Mouse (Mus musculus) stomach, embryonic 16.5 days (tissue): ENCODE measurements around the gene Ttc22. TPM values are rescaled to one million over a fixed set of nuclear protein-coding genes. Genes with fewer than 3 reads are reported as not detected.

ENCODE experiments used
- ATAC-seq: fragments of 200-750 bp; cut with Nextera tagmentation; 2 replicates; pipeline ENCODE4 v1.8.0; 2017; ENCODE audit warnings: moderate number of reproducible peaks, moderate TSS enrichment; ENCODE audit not compliant: insufficient read depth, low FRiP score
- H3K27ac ChIP-seq: fragments of 300-500 bp; sonication (generic); 2 replicates; pipeline ENCODE4 v1.5.1; 2014; ENCODE audit warnings: low read length
- H3K27me3 ChIP-seq: fragments of 300-500 bp; sonication (generic); 2 replicates; pipeline ENCODE4 v1.6.1; 2014; ENCODE audit warnings: low read length, control low read depth, mixed read lengths; ENCODE audit not compliant: control insufficient read depth, insufficient read depth
- H3K36me3 ChIP-seq: fragments of 300-500 bp; sonication (generic); 2 replicates; pipeline ENCODE4 v1.6.1; 2014; ENCODE audit warnings: low read length; ENCODE audit not compliant: control insufficient read depth, insufficient read depth
- H3K4me1 ChIP-seq: fragments of 300-500 bp; sonication (generic); 2 replicates; pipeline ENCODE4 v1.6.1; 2014; ENCODE audit warnings: low read length, control low read depth, mixed read lengths; ENCODE audit not compliant: control insufficient read depth, insufficient read depth
- H3K4me2 ChIP-seq: fragments of 300-500 bp; sonication (generic); 2 replicates; pipeline ENCODE4 v1.6.1; 2014; ENCODE audit warnings: low read depth, low read length, mixed read lengths
- H3K4me3 ChIP-seq: fragments of 300-500 bp; sonication (generic); replicated peaks from 2 replicates; pipeline ENCODE4 v1.5.1; 2014; ENCODE audit warnings: mild to moderate bottlenecking, low read length
- H3K9ac ChIP-seq: fragments of 300-500 bp; sonication (generic); 2 replicates; pipeline ENCODE4 v1.6.1; 2014; ENCODE audit warnings: low read length
- H3K9me3 ChIP-seq: fragments of 300-500 bp; sonication (generic); replicated peaks from 2 replicates; pipeline ENCODE4 v1.6.1; 2016; ENCODE audit warnings: low read length, control low read depth; ENCODE audit not compliant: control insufficient read depth
- WGBS: fragments of 180-500 bp; shearing (Covaris S2); extraction: QIAGEN DNeasy Blood & Tissue Kit; methylation state at CpG from one replicate; pipeline ENCODE4 v1.1.7; 2014; 5-methylcytosine and 5-hydroxymethylcytosine counted together
- polyA plus RNA-seq: library from polyadenylated mRNA; unstranded; fragments of >200 nt; fragmentation: Nextera tagmentation; extraction: Ambion mirVana; gene quantifications from 2 replicates; pipeline ENCODE4 v1.2.1, GENCODE M21; 2015

The Ttc22 gene
- polyA plus RNA-seq, 1 experiment from 2014 or later: 12.6 TPM

GRCm38 (mm10) chr4:106624271-106624670 is 2.0 kb downstream of the Ttc22 start:
- no peaks in the 10 kb centered on the region for H3K36me3 ChIP-seq
- H3K4me1 ChIP-seq: peaks cover 16% of the 10 kb centered on the region
- ATAC-seq: no peak
- WGBS: 90% methylated on average over 10 of the region's 10 CpGs
- H3K9me3 ChIP-seq: no peaks in the 10 kb centered on the region
- H3K9ac ChIP-seq: no peak overlapping the region
- H3K27ac ChIP-seq: no peak overlapping the region
- no peak overlapping the region for H3K4me3 ChIP-seq
- no peak overlapping the region for H3K4me2 ChIP-seq
- H3K27me3 ChIP-seq: peaks cover 18% of the 10 kb centered on the region; the same call in 1 of the 2 replicates

GRCm38 (mm10) chr4:106627809-106628208 is 5.6 kb downstream of the Ttc22 start:
- H3K4me1 ChIP-seq: peaks cover 28% of the 10 kb centered on the region
- H3K27ac ChIP-seq: no peak overlapping the region
- no peak overlapping the region for H3K4me2 ChIP-seq
- WGBS: 81% methylated on average over 5 of the region's 5 CpGs
- H3K27me3 ChIP-seq: peaks cover 9% of the 10 kb centered on the region; the same call in 1 of the 2 replicates
- H3K36me3 ChIP-seq: no peaks in the 10 kb centered on the region
- no peak overlapping the region for H3K9ac ChIP-seq
- no peaks in the 10 kb centered on the region for H3K9me3 ChIP-seq
- no peak for ATAC-seq
- no peak overlapping the region for H3K4me3 ChIP-seq

- 0 out of 2 replicates have a peak, but pooled peaks have one; percentile 36 for ATAC-seq
- H3K4me1 ChIP-seq: peaks cover 33% of the 10 kb centered on the region
- no peaks in the 10 kb centered on the region for H3K9me3 ChIP-seq
- no peaks in the 10 kb centered on the region for H3K27me3 ChIP-seq
- H3K27ac ChIP-seq: peak overlapping the region; percentile 78
- H3K36me3 ChIP-seq: no peaks in the 10 kb centered on the region
- 28% methylated on average over 9 of the region's 9 CpGs for WGBS
- H3K4me2 ChIP-seq: peak overlapping the region; percentile 6; the same call in 1 of the 2 replicates
- no peak overlapping the region for H3K4me3 ChIP-seq
- H3K9ac ChIP-seq: no peak overlapping the region
Measured at GRCm38 (mm10) chr4:106628650-106629360, 6.6 kb downstream of the Ttc22 start.

GRCm38 (mm10) chr4:106629374-106629773 is 7.1 kb downstream of the Ttc22 start:
- Histone ChIP-seq H3K4me1 (peaks cover 33% of the 10 kb centered on the region), H3K9ac (no peak overlapping the region), H3K9me3 (no peaks in the 10 kb centered on the region), H3K4me2 (peak overlapping the region; percentile 6; the same call in 1 of the 2 replicates), H3K27ac (peak overlapping the region; percentile 78), H3K36me3 (no peaks in the 10 kb centered on the region), H3K4me3 (no peak overlapping the region), H3K27me3 (no peaks in the 10 kb centered on the region)
- no peak for ATAC-seq
- WGBS: 53% methylated on average over 5 of the region's 5 CpGs

- H3K4me2 ChIP-seq: no peak overlapping the region
- 24% methylated on average over 14 of the region's 14 CpGs for WGBS
- no peaks in the 10 kb centered on the region for H3K9me3 ChIP-seq
- peak overlapping the region; percentile 62 for H3K27ac ChIP-seq
- no peaks in the 10 kb centered on the region for H3K36me3 ChIP-seq
- peak; percentile 34; the same call in 1 of the 2 replicates for ATAC-seq
- no peaks in the 10 kb centered on the region for H3K27me3 ChIP-seq
- H3K4me3 ChIP-seq: no peak overlapping the region
- 0 out of 2 replicates have a peak overlapping the region, but pooled peaks have one; percentile 4 for H3K9ac ChIP-seq
- H3K4me1 ChIP-seq: peaks cover 33% of the 10 kb centered on the region
Measured at GRCm38 (mm10) chr4:106630333-106631220, 8.3 kb downstream of the Ttc22 start.

- 29% methylated on average over 2 of the region's 3 CpGs for WGBS
- peak overlapping the region; percentile 79; the same call in 1 of the 2 replicates for H3K27ac ChIP-seq
- ATAC-seq: no peak
Measured at GRCm38 (mm10) chr4:106632313-106632712, 10.1 kb downstream of the Ttc22 start.

GRCm38 (mm10) chr4:106633281-106634085 is 11.3 kb downstream of the Ttc22 start:
- Histone ChIP-seq H3K9ac (no peak overlapping the region), H3K9me3 (no peaks in the 10 kb centered on the region), H3K4me1 (peaks cover 29% of the 10 kb centered on the region), H3K36me3 (no peaks in the 10 kb centered on the region), H3K4me2 (no peak overlapping the region; the same call in 1 of the 2 replicates), H3K4me3 (no peak overlapping the region), H3K27me3 (no peaks in the 10 kb centered on the region), H3K27ac (peak overlapping the region; percentile 79)
- ATAC-seq: peak; percentile 37; the same call in 1 of the 2 replicates
- 28% methylated on average over 8 of the region's 8 CpGs for WGBS

More at GRCm38 (mm10) chr4:106632313-106632712, 10.1 kb downstream of the Ttc22 start:
- H3K27me3 ChIP-seq: no peaks in the 10 kb centered on the region
- H3K9me3 ChIP-seq: no peaks in the 10 kb centered on the region
- no peak overlapping the region for H3K9ac ChIP-seq
- H3K4me2 ChIP-seq: no peak overlapping the region
- peaks cover 33% of the 10 kb centered on the region for H3K4me1 ChIP-seq
- no peak overlapping the region for H3K4me3 ChIP-seq
- no peaks in the 10 kb centered on the region for H3K36me3 ChIP-seq

- no peak overlapping the region for H3K4me2 ChIP-seq
- H3K27ac ChIP-seq: peak overlapping the region; percentile 79
- H3K4me1 ChIP-seq: peaks cover 23% of the 10 kb centered on the region
- H3K27me3 ChIP-seq: no peaks in the 10 kb centered on the region
- ATAC-seq: no peak
- H3K9me3 ChIP-seq: no peaks in the 10 kb centered on the region
- no peak overlapping the region for H3K4me3 ChIP-seq
- H3K9ac ChIP-seq: no peak overlapping the region
- no peaks in the 10 kb centered on the region for H3K36me3 ChIP-seq
- WGBS: 44% methylated on average over 9 of the region's 9 CpGs
Measured at GRCm38 (mm10) chr4:106634086-106634479, 11.9 kb downstream of the Ttc22 start.
